Mouse (Mus musculus): ENCODE measurements around the gene Gm27235. TPM values are rescaled to one million over a fixed set of nuclear protein-coding genes. Genes with fewer than 3 reads are reported as not detected.
"Not testable (repeated sequence)": the region's sequence is repeated elsewhere in the genome, so short reads cannot be mapped to it uniquely, and the experiment has no call there.

The Gm27235 gene
- not detected in 2 replicates for polyA plus RNA-seq (2014; fragmentation: Nextera tagmentation; extraction: Ambion mirVana)

DNA sequence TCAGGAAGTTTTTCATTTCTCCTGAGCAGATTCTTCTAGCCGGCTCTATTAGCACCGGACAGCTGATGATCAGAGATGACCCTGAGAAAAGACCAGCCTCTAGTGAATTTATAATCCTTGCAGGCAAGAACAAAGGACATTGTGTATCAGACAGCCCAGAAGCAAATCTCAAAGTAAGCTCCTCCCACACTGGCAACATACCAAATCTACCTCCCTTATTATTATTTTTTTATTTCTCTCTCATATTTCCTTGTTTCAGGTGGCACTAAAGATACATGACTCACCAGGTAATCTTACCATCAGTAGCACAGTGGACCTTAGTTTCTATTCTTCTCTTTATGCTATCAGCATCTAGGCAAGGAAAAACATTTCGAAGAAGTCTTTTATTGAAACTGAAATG is at the start of gene Gm27235, which contains the start of gene D730048I06Rik:
Gene Gm27235 (minus strand): TSS at position 101 of the 400 bp plus-strand sequence.
Gene D730048I06Rik (minus strand): TSS at position 112 of the 400 bp plus-strand sequence.
- no peak within 1 kb of the TSS for H3K4me2 ChIP-seq (ENCODE audit: low read length)
- H3K27ac ChIP-seq (ENCODE audit: low read depth): no peak within 1 kb of the TSS
- ATAC-seq (replicated peaks; ENCODE audit: low FRiP score, low TSS enrichment, low read depth): no peak
- H3K4me1 ChIP-seq (replicated peaks; ENCODE audit: control insufficient read depth, insufficient read depth, low read length): no peaks in the 10 kb centered on the region
- H3K9ac ChIP-seq (ENCODE audit: low read length): no peak within 1 kb of the TSS
- H3K27me3 ChIP-seq (replicated peaks; ENCODE audit: control insufficient read depth, insufficient read depth, low read length): no peaks in the 10 kb centered on the region
- DNase-seq (ENCODE audit: low spot score): no peak
- H3K4me3 ChIP-seq (ENCODE audit: low read depth, low read length): no peak within 1 kb of the TSS
- no peaks in the 10 kb centered on the region for H3K9me3 ChIP-seq (ENCODE audit: control insufficient read depth, low read length)
- 91% methylated on average over 3 of the region's 3 CpGs for WGBS
- H3K36me3 ChIP-seq (ENCODE audit: control insufficient read depth, insufficient read depth, low read length): no peaks in the 10 kb centered on the region

DNA sequence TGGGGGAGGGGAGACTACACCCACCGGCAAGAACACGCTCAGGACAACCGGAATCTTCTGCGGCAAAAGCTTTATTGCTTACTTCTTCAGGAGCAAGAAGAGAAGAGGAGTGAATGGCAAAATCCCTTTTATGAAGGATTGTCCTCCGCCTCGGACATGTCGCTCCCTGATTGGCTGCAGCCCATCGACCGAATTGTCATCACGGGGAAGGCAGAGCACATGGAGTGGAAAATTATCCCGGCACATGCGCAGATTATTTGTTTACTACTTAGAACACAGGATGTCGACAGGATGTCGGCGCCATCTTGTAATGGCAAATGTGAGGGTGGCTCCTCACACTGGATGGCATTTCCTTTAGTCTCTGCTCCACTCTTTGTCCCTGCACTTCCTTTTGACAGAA is 28.0 kb upstream of the Gm27235 start:
- H3K4me3 ChIP-seq (ENCODE audit: low read depth, low read length); DNase-seq (ENCODE audit: low spot score); ATAC-seq (replicated peaks; ENCODE audit: low FRiP score, low TSS enrichment, low read depth); H3K36me3 ChIP-seq (ENCODE audit: control insufficient read depth, insufficient read depth, low read length); H3K9me3 ChIP-seq (ENCODE audit: control insufficient read depth, low read length); H3K9ac ChIP-seq (ENCODE audit: low read length); H3K27ac ChIP-seq (ENCODE audit: low read depth); H3K4me1 ChIP-seq (replicated peaks; ENCODE audit: control insufficient read depth, insufficient read depth, low read length); H3K27me3 ChIP-seq (replicated peaks; ENCODE audit: control insufficient read depth, insufficient read depth, low read length); H3K4me2 ChIP-seq (ENCODE audit: low read length): not testable (repeated sequence)
- WGBS: 98% methylated on average over 15 of the region's 15 CpGs

DNA sequence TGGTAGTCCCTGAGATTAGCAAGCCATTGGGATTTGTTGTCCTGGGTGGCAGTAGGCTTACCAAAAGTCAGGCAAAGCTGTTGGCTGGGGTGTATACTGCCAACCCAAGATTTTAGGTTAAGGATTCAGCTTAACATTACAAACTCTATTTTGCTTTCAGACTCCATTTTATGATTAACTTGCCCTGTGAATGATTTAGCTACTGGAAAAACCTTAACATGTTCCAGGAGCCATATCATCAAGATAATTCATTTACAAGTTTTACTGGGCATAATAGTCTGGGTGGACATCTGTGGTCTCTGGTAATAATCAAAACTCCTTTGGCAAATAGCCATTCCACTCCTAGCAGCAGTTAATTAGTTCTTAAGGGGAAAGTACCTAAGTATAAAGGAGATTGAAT is 8.2 kb upstream of the Gm27235 start:
- no peaks in the 10 kb centered on the region for H3K9me3 ChIP-seq (ENCODE audit: control insufficient read depth, low read length)
- no peak overlapping the region for H3K27ac ChIP-seq (ENCODE audit: low read depth)
- no peak overlapping the region for H3K9ac ChIP-seq (ENCODE audit: low read length)
- H3K4me2 ChIP-seq (ENCODE audit: low read length): no peak overlapping the region
- no peaks in the 10 kb centered on the region for H3K27me3 ChIP-seq (replicated peaks; ENCODE audit: control insufficient read depth, insufficient read depth, low read length)
- ATAC-seq (replicated peaks; ENCODE audit: low FRiP score, low TSS enrichment, low read depth) (no peak), DNase-seq (ENCODE audit: low spot score) (no peak)
- H3K4me1 ChIP-seq (replicated peaks; ENCODE audit: control insufficient read depth, insufficient read depth, low read length): no peaks in the 10 kb centered on the region
- H3K4me3 ChIP-seq (ENCODE audit: low read depth, low read length): no peak overlapping the region
- H3K36me3 ChIP-seq (ENCODE audit: control insufficient read depth, insufficient read depth, low read length): no peaks in the 10 kb centered on the region

DNA sequence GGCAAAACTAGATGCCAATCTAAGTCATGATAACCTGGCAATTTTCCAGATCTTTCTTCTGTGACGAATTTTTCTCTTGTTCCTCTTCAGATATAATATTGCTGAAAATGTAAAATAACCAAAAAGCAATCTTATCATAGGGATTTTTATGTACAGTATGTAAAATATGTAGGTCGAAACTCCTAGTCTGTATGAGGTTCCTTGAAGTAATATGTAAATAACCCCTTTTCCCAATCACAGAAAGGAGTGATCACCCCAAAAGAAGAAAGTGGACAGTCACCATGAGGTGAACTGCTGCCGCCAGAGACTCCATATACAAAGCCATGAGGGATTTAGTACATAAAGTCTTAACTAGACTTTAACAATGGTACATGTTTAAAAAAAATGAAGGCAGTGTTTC is 11.9 kb downstream of the Gm27235 start, which contains the start of gene Gm17727:
Gene Gm17727 (minus strand): TSS at position 101 of the 400 bp plus-strand sequence.
- ATAC-seq (replicated peaks; ENCODE audit: low FRiP score, low TSS enrichment, low read depth) (no peak), DNase-seq (ENCODE audit: low spot score) (no peak)
- Histone ChIP-seq H3K4me2 (ENCODE audit: low read length) (no peak within 1 kb of the TSS), H3K9me3 (ENCODE audit: control insufficient read depth, low read length) (no peaks in the 10 kb centered on the region), H3K27me3 (replicated peaks; ENCODE audit: control insufficient read depth, insufficient read depth, low read length) (no peaks in the 10 kb centered on the region), H3K36me3 (ENCODE audit: control insufficient read depth, insufficient read depth, low read length) (no peaks in the 10 kb centered on the region), H3K4me3 (ENCODE audit: low read depth, low read length) (no peak within 1 kb of the TSS), H3K9ac (ENCODE audit: low read length) (no peak within 1 kb of the TSS), H3K27ac (ENCODE audit: low read depth) (no peak within 1 kb of the TSS), H3K4me1 (replicated peaks; ENCODE audit: control insufficient read depth, insufficient read depth, low read length) (no peaks in the 10 kb centered on the region)
- 63% methylated on average over 3 of the region's 3 CpGs for WGBS

DNA sequence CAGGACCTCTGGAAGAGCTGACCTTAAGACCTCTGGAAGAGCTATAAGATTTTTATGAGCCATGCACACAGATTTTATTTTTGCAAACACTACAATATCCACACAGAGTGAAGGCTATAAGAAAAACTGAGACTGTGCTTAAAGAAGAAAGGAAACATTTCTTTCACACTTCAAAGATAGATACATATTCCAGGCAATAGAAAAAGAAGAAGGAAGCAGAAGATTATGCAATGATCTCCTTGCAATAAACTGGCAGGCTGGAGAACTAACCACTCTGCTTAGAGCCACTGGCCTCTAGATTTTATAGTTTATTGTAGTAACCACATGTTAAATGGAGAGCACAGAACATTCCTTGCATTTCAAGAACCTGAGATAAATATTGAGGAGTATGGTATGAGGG is 33.1 kb downstream of the Gm27235 start:
- Histone ChIP-seq H3K4me3 (ENCODE audit: low read depth, low read length) (no peak overlapping the region), H3K4me1 (replicated peaks; ENCODE audit: control insufficient read depth, insufficient read depth, low read length) (no peaks in the 10 kb centered on the region), H3K27me3 (replicated peaks; ENCODE audit: control insufficient read depth, insufficient read depth, low read length) (no peaks in the 10 kb centered on the region), H3K9me3 (ENCODE audit: control insufficient read depth, low read length) (no peaks in the 10 kb centered on the region), H3K36me3 (ENCODE audit: control insufficient read depth, insufficient read depth, low read length) (no peaks in the 10 kb centered on the region), H3K9ac (ENCODE audit: low read length) (no peak overlapping the region), H3K27ac (ENCODE audit: low read depth) (no peak overlapping the region), H3K4me2 (ENCODE audit: low read length) (no peak overlapping the region)
- DNase-seq (ENCODE audit: low spot score) (no peak), ATAC-seq (replicated peaks; ENCODE audit: low FRiP score, low TSS enrichment, low read depth) (no peak)

DNA sequence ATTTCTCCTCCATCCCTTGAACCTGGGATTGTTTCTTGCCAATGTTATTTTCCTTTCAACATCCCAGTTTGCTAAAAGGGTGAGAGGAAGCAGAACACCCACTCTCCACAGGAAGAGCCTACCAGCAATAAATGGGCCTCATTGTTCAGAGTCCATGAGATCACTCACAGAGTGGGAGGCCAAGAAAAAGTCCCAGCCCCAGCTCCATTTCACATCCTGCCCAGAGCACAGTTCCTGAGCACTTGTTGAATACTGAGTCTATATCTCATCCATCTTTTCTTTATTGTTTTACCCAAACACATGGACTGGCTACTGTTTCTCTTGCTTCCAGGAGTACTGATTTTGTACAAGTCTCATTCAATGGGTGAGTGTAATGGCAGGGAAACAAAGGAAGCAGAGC is 49.2 kb downstream of the Gm27235 start, which contains the start of gene Gm17677:
Gene Gm17677 (plus strand): TSS at position 301 of the 400 bp plus-strand sequence.
- Histone ChIP-seq H3K9me3 (ENCODE audit: control insufficient read depth, low read length) (no peaks in the 10 kb centered on the region), H3K27me3 (replicated peaks; ENCODE audit: control insufficient read depth, insufficient read depth, low read length) (no peaks in the 10 kb centered on the region), H3K4me3 (ENCODE audit: low read depth, low read length) (no peak within 1 kb of the TSS), H3K9ac (ENCODE audit: low read length) (no peak within 1 kb of the TSS), H3K4me1 (replicated peaks; ENCODE audit: control insufficient read depth, insufficient read depth, low read length) (no peaks in the 10 kb centered on the region), H3K4me2 (ENCODE audit: low read length) (no peak within 1 kb of the TSS), H3K27ac (ENCODE audit: low read depth) (no peak within 1 kb of the TSS), H3K36me3 (ENCODE audit: control insufficient read depth, insufficient read depth, low read length) (no peaks in the 10 kb centered on the region)
- ATAC-seq (replicated peaks; ENCODE audit: low FRiP score, low TSS enrichment, low read depth) (no peak), DNase-seq (ENCODE audit: low spot score) (no peak)

Other genes starting within 250 kb of the Gm27235 start
- gene Ddx25, start 231.6 kb downstream of the Gm27235 start, polyA plus RNA-seq (2014; fragmentation: Nextera tagmentation; extraction: Ambion mirVana): 2.1 and 3.1 TPM in 2 replicates
- gene Pus3, start 231.5 kb downstream of the Gm27235 start, polyA plus RNA-seq (2014; fragmentation: Nextera tagmentation; extraction: Ambion mirVana): 21.7 and 23.9 TPM in 2 replicates
- 0.31 and 0.43 TPM in 2 replicates for gene Pate2, start 219.8 kb downstream of the Gm27235 start, polyA plus RNA-seq (2014; fragmentation: Nextera tagmentation; extraction: Ambion mirVana)
- 14.4 and 14.6 TPM in 2 replicates for gene Hyls1, start 219.7 kb downstream of the Gm27235 start, polyA plus RNA-seq (2014; fragmentation: Nextera tagmentation; extraction: Ambion mirVana)
- not detected in 2 replicates for gene Pate4, start 178.2 kb downstream of the Gm27235 start, polyA plus RNA-seq (2014; fragmentation: Nextera tagmentation; extraction: Ambion mirVana)
- gene Pate3, start 141.9 kb downstream of the Gm27235 start, polyA plus RNA-seq (2014; fragmentation: Nextera tagmentation; extraction: Ambion mirVana): 0.14 TPM in 1 of 2 replicates, not detected in the other
- gene Pate1, start 102.7 kb downstream of the Gm27235 start, polyA plus RNA-seq (2014; fragmentation: Nextera tagmentation; extraction: Ambion mirVana): not detected in 2 replicates
- gene Gm17677, start 49.1 kb downstream of the Gm27235 start, polyA plus RNA-seq (2014; fragmentation: Nextera tagmentation; extraction: Ambion mirVana): not detected in 2 replicates
- not detected in 2 replicates for gene Gm17727, start 12.0 kb downstream of the Gm27235 start, polyA plus RNA-seq (2014; fragmentation: Nextera tagmentation; extraction: Ambion mirVana)
- not detected in 2 replicates for gene D730048I06Rik, start within 50 bp of the Gm27235 start, polyA plus RNA-seq (2014; fragmentation: Nextera tagmentation; extraction: Ambion mirVana)
- not detected in 2 replicates for gene 9230110F15Rik, start 54.0 kb upstream of the Gm27235 start, polyA plus RNA-seq (2014; fragmentation: Nextera tagmentation; extraction: Ambion mirVana)
- gene 9230113P08Rik, start 118.3 kb upstream of the Gm27235 start, polyA plus RNA-seq (2014; fragmentation: Nextera tagmentation; extraction: Ambion mirVana): not detected in 2 replicates

Measured in intestine, embryonic 14.5 days (tissue).